Mouse (Mus musculus) liver, adult 2 months (tissue): ENCODE measurements around the gene Myo5a.

Experiments used
- CTCF ChIP-seq: fragments of 200-500 bp; IDR thresholded peaks from 2 replicates; pipeline ENCODE4 v1.5.1; 2011; ENCODE audit warnings: low read depth, low read length, control low read depth
- POLR2A ChIP-seq: fragments of 200-500 bp; IDR thresholded peaks from 2 replicates; pipeline ENCODE4 v1.6.1; 2011; ENCODE audit warnings: low read length, control low read depth; ENCODE audit not compliant: insufficient read depth; ENCODE audit errors: extremely low read depth

DNA sequence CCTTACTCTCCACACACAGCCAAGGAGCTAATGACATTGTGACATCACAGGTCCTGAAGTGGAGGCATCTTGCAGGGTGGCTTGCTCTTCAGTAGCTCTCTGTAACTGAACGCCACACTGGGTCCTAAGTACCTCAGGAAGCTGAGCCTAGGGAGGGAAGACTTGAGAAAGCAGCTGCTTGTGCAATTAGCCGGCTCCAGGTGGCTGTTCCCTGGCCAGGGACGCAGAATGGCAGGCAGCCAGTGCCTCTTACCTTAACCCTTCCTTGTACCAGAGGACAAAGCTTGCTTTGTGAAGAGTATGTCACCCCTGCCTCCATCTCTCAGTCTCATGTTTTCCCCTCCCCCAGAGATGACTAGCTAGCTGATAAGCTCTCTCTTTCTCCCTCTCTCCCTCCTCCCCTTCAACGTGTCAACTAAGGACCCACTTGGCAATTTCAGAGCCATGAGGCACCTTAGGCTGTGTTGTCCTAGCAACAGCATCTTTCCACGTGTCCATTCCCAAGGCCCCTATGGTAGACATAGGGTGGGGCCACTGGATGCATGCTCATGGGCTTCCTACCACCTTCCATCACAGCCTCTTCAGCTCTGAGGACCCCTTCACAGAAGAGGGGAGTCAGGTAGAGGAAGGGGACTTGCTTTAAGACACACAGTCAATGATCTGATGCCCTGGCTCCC lies 173.1 kb downstream of the Myo5a start:
- TF ChIP-seq CTCF, result no peak
- no peak for TF ChIP-seq POLR2A
